Mouse (Mus musculus) ES-E14 (cell line): ENCODE measurements around the gene Txn2.

Source experiments
- MAFK ChIP-seq: IDR thresholded peaks from 2 replicates; pipeline ENCODE4 v1.6.1; 2014; ENCODE audit warnings: mild to moderate bottlenecking, low read depth, low read length, inconsistent platforms; ENCODE audit not compliant: insufficient read depth
- ZC3H11A ChIP-seq: IDR thresholded peaks from 2 replicates; pipeline ENCODE4 v1.6.1; 2012; ENCODE audit warnings: low read depth, mild to moderate bottlenecking, inconsistent platforms, low read length, borderline replicate concordance

DNA sequence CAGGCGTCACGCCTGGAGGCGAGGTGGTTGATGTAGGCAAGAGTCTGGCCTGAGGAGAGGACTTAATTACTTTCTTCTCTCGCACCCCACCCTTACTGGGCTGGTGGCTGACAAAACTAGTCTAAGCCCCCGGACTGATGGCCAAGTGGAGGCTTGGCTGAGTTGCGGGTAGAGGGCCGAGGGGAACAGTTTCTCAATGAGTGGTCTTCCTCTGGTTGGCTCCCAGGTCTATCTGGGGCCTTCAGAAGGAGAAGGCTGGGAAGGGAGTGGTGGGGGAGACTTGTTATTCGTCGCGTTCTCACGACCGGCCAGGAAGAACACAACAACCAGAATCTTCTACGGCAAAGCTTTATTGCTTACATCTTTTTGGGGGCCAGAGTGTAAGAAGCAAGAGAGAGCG, 33.9 kb downstream of the Txn2 start:
- TF ChIP-seq ZC3H11A = no peak
- no peak for TF ChIP-seq MAFK
